Mouse (Mus musculus) layer of hippocampus, adult 6 months (tissue): Measurements from ENCODE around the gene Mtfr1l. TPM values are rescaled to one million over a fixed set of nuclear protein-coding genes. Genes with fewer than 3 reads are reported as not detected.

Source experiments
- long read RNA-seq, 2 experiments: library from polyadenylated mRNA; unstranded; transcript quantifications; one replicate each; pipeline ENCODE4 v2.0.0; 2019 to 2020
- microRNA-seq: library from miRNA; unstranded; fragments of <30 nt; microRNA quantifications from one replicate; pipeline ENCODE4 v1.2.0, GENCODE M21; 2020
- polyA plus RNA-seq: library from polyadenylated mRNA; unstranded; fragments of <200 nt; fragmentation: Nextera tagmentation; gene quantifications from 2 replicates; pipeline ENCODE4 v1.2.3, GENCODE M21; 2021

The Mtfr1l gene
- 101 and 103 TPM in 2 replicates for polyA plus RNA-seq
- long read RNA-seq, experiment 1, transcript Mtfr1l-201 (7 exons, 2,025 nt), result minor isoform, 36 of 232 reads
- long read RNA-seq, experiment 1, transcript Mtfr1l-202 (7 exons, 1,969 nt), result major isoform, 117 of 232 reads
- long read RNA-seq, experiment 1, partial matches to known transcripts, result 43 of 232 reads
- long read RNA-seq, experiment 1, other reads (novel, unspliced or antisense), result 36 of 232 reads
- long read RNA-seq, experiment 2, transcript Mtfr1l-202 (7 exons, 1,969 nt), result major isoform, 339 of 698 reads
- long read RNA-seq, experiment 2, transcript Mtfr1l-201 (7 exons, 2,025 nt), result minor isoform, 182 of 698 reads
- long read RNA-seq, experiment 2, partial matches to known transcripts, result 70 of 698 reads
- long read RNA-seq, experiment 2, other reads (novel, unspliced or antisense), result 107 of 698 reads

DNA sequence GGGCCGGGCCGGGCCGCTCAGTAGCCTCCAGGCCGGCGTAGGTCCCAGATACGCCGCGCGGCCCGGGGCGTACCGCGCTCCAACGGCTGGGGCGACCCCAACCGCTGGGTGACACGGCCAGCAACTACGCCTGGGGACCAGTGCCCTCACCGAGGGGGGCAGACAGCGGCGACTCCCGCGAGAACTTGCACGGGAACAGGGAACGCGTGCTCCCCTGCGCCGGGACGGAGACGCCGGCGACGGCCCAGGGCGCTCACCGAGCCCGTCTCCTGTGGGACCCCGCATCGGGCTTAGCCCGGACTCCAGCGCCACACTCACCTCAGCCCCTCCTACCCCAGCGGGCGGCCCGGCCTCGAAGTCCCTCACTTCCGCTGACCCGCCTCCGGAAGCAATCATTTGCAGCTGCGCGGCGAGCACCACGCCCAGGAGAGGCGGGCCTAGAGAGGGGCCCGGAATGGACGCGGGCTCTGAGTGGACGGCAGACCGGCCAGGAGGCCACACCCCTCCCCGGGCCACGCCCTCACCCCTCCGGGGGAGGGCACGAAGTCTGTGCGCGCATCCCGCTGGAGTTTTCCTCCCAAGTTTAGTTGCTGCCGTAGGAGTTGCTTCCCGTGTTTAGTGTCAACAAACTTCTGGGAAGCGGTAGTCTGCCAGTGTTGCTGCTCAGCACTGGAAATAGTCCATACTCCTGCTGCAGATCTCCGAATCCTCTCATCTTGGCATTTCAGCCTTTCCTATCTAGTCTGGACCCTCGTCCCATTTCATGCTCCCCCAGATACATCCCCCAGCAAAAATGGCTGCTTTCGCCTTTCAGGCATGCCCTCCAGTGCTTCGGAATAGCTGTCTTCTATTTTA is at the start of gene Mtfr1l:
Gene Mtfr1l, minus strand, starts transcription at position 456 of the 855 bp plus-strand sequence.

DNA sequence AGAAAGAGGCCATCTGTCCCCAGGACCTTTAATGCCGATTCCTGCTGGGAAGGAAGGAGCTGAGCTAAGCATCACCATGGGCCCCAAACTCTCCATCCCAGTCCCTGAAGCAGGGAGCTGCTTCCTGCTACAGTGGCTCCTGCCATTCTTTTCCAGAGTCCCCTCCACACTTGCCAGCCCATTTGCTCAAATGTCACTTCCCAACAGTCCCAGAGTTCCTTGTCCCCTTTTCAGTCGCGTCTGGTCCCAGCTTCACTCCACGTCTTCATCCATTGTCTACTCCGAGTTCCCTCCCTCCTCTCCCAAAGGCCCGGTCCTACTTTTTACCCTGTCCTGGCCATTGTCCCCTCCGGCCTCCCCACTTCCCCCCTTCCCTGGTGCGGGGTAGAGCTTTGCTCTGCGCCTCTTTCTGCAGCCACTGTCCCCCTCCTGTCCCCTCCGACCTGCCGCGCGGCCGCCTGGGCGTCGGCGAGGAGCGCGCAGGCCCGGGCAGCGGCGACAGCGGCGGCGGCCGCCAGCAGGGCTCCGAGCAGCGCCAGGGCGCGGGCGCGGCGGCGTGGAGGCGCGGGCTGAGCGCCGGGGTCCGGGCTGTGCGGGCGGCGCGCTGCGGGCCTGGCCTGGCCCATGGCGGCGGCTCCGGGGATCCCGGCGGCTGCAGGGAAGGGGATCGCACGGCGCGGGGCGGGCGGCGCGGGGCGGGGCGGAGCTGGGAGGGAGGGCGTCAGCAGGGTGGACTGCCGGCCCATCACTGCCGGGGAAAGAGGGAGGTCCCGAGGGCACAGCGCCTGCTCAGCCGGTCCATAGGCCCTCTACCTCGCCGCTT is 16.5 kb upstream of the Mtfr1l start, which contains the start of gene Selenon:
Gene Selenon, minus strand, starts transcription at position 673 of the 823 bp plus-strand sequence.

DNA sequence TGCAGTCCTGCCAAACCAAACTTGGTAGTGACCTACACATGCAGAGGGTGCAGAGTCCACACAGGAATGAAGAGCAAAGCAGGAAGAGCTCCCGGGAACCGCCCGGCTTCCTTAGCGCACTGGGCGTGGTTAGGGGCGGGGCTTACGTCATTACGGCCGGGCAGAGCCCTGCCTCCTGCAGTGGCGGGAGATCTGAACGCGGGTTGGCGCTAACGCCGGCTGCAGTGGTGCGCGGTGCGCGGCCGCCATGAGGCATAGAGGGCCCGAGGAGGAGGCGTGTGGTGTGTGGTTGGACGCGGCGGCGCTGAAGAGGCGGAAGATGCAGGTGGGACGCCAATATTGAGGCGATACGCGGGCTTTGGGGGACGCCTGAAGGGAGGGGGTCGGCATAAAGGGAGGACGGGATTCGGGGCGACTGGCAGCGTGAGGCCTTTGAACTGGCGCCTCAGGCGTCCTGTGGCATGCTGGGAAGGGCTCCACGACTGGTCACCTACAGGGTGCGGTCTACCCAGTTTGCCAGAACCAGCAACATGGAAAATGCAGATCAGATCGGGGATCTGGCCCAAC is 24.3 kb downstream of the Mtfr1l start, which contains the start of gene Aunip:
Gene Aunip, plus strand, starts transcription at position 155 of the 567 bp plus-strand sequence.

DNA sequence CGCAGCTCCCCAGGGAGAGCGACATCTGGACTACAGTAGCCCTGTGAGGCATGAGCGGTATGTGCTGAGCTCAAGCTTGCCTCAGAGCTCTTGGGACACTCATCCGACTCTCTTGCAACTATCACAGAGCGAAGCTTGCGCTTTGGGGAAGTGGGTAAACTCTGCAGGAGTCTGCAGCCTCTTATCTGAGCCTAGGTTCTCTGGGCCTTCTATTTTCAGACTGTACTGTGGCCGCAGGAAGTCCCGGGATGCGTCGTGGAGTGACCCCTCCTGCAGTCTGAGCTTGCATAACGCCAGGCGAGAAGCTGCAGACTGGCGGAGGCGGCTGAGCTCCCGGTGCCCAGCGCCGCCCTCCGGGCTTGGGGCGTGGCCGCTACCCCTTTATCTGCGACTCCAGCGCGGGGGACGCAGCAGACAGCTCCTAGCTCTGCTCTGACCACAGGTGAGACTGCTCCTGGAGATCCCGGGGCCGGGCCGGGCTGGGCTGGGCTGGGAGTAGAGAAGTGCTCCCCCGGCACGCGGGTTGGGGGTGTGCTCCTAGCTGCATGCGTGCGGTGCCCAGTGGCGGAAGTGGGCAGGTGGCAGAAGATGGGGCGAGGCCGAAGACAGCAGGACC is 38.5 kb downstream of the Mtfr1l start, which contains the start of gene Paqr7:
Gene Paqr7, plus strand, starts transcription at position 103 of the 616 bp plus-strand sequence.

Small RNAs within 50 kb of the gene (microRNA-seq; reads per million reads assigned to microRNA genes)
- gene Mir6403, result not detected

Other genes starting within 250 kb of the Mtfr1l start
- 9.1 and 11.3 TPM in 2 replicates for gene Pdik1l, start 247.5 kb downstream of the Mtfr1l start, polyA plus RNA-seq
- gene Trim63, start 220.3 kb downstream of the Mtfr1l start, polyA plus RNA-seq, result not detected in 2 replicates
- 0.45 TPM in 2 replicates for gene Slc30a2, start 192.2 kb downstream of the Mtfr1l start, polyA plus RNA-seq
- 21.7 and 23.6 TPM in 2 replicates for gene Extl1, start 151.5 kb downstream of the Mtfr1l start, polyA plus RNA-seq
- 2.6 and 3.9 TPM in 2 replicates for gene Pafah2, start 139.1 kb downstream of the Mtfr1l start, polyA plus RNA-seq
- 302 and 340 TPM in 2 replicates for gene Stmn1, start 67.1 kb downstream of the Mtfr1l start, polyA plus RNA-seq
- 26.5 and 34.1 TPM in 2 replicates for gene Paqr7, start 38.7 kb downstream of the Mtfr1l start, polyA plus RNA-seq
- gene Aunip, start 24.4 kb downstream of the Mtfr1l start, polyA plus RNA-seq, result not detected in 2 replicates
- gene Selenon, start 16.8 kb upstream of the Mtfr1l start, polyA plus RNA-seq, result 1.8 and 2.1 TPM in 2 replicates
- 3.1 and 3.7 TPM in 2 replicates for gene Man1c1, start 168.9 kb upstream of the Mtfr1l start, polyA plus RNA-seq
- gene Ldlrap1, start 232.6 kb upstream of the Mtfr1l start, polyA plus RNA-seq, result 1.4 and 2.2 TPM in 2 replicates